Mouse (Mus musculus) right cerebral cortex, postnatal 36 days (tissue): ENCODE measurements around the gene Lin7c.

Experiments used
- DNase-seq, 2 experiments: peaks; one replicate each; pipeline ENCODE4 v3.0.0; 2022; ENCODE audit warnings: low spot score in 2 of 2, mixed read lengths in 1 of 2

Gene Lin7c

DNA sequence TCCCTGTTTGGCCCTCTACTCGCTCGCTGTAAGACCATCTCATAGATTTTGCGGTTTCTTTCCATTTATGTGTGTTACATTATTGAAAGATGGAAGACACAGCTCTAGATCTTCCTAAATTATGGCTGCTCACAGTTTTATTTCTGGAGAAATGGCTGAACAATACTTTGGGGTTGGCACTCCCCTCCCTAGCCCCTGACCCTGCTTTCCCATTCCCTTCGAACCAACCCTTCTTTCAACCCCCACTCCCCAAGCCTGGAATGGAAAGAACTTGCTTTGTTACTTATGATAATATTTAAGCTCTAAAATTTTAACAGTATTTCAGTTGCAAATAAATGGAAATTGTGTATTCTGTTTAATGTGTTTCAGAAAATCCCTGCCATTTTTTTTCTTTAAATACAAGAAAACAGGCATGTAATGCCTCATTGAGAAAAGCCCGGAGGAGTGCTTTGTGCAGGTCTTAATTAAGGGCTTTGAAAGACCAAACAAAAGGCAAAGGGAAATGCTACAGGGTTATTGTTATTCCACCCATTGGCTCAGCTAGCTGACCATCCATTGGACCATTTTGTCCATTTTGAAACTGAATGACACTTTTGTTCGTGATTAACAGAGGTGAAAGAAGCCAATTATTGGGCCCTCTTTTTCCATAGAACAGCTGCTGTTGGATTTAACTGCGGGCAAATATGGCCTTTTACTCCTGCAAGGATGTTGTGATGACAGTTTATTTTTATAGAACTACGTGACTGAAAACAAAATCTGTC lies 52.3 kb downstream of the Lin7c start:
- DNase-seq, result no peak

- DNase-seq, result no peak
These were observed 54.3 kb downstream of the Lin7c start for GRCm38 (mm10) chr2:109944995-109945394.

- DNase-seq, result no peak
These were observed 54.9 kb downstream of the Lin7c start for GRCm38 (mm10) chr2:109945532-109945931.

- no peak for DNase-seq
These were observed 55.8 kb downstream of the Lin7c start for GRCm38 (mm10) chr2:109946426-109946825.

DNA sequence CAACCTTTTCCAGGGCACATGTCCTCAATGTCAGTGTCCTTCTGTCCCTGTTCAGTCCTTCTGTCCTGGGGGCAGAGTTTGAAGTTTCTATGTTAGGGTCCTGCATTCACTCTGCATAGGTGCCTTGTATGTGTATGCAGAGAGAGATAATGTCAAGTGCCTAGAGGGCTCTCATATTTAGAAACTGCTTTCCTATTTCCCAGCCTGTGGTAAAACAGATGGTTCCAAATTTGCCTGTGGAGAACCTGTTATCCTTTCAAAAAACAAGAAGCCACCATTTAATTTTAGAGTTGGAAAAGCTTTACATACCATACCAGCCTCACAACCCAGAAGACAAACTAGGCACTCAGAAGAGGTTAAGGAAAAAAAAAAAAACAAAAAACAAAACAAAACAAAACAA lies 58.9 kb downstream of the Lin7c start:
- DNase-seq, result no peak

- DNase-seq, result no peak
These were observed 59.7 kb downstream of the Lin7c start for GRCm38 (mm10) chr2:109950311-109950710.
